Mouse (Mus musculus) heart, adult 2 months (tissue): ENCODE measurements at regions not wholly inside any gene's neighbourhood (a gene's known extent, or its start where the extent isn't known, plus 50 kb on each side); places are given as distances from the start of the nearest gene placed in this dataset.

Experiments used
- CTCF ChIP-seq: fragments of 200-600 bp; IDR thresholded peaks from 2 replicates; pipeline ENCODE4 v1.8.1; 2022; ENCODE audit warnings: antibody characterized with exemption, mild to moderate bottlenecking, moderate library complexity
- POLR2A ChIP-seq: fragments of 200-500 bp; IDR thresholded peaks from 2 replicates; pipeline ENCODE4 v1.6.1; 2011; ENCODE audit warnings: mild to moderate bottlenecking, low read depth, low read length, control low read depth; ENCODE audit not compliant: insufficient read depth

GRCm38 (mm10) chr13:52709580-52709979, 126.6 kb downstream of the Syk start:
- no peak for TF ChIP-seq CTCF
- no peak for TF ChIP-seq POLR2A
